Mouse (Mus musculus) frontal cortex, adult (tissue): ENCODE results near the gene Mtmr3.
A peak's percentile ranks its signal among the peaks of the same experiment; 100 is the strongest.

Source experiments
- ATAC-seq: cut with Nextera tagmentation; 2 replicates; pipeline ENCODE4 v1.9.2; 2017; ENCODE audit warnings: mild to moderate bottlenecking, moderate library complexity, mixed read lengths; ENCODE audit not compliant: low TSS enrichment

The Mtmr3 gene

DNA sequence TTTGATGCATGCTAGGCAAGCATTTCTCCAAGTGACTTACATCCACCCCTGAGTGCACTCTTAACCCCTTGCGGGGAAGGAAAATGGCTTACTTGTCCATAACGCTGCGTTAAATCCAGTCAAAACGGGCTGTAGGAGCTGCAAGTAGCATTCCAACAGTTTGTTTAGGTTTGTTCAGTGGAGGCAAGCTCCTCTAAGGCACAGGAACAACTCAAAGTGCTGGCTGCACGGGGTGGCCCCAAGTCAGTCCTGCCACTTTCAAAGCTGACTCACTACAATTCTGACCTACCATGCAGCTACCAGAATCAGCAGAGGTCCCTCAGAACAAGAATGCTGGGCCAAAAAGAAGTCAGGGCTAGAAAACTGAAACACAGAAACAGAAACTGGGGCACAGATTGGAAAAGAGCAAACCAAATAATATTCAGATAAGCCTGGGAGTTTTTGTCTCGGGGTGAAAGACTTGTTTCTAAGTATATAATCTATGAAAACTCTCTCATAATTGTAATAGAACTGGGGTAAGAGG, 72.5 kb downstream of the Mtmr3 start:
- ATAC-seq: no peak

DNA sequence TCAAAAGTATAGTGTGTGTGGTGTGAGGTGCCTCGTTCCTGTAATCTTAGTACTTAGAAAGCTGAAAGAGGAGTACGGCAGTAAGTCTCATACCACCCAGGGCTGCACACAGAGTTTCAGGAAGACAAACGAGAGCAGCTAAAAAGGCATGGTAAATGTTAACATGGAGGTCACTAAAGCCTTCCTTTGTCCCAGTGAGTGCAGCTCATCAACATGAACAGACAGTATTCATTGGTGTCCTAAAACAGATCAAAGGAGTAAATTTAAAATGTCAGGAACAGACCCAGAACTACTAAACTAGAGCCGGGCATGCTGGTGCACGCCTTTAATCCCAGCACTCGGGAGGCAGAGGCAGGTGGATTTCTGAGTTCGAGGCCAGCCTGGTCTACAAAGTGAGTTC, 75.7 kb downstream of the Mtmr3 start:
- ATAC-seq: no peak

DNA sequence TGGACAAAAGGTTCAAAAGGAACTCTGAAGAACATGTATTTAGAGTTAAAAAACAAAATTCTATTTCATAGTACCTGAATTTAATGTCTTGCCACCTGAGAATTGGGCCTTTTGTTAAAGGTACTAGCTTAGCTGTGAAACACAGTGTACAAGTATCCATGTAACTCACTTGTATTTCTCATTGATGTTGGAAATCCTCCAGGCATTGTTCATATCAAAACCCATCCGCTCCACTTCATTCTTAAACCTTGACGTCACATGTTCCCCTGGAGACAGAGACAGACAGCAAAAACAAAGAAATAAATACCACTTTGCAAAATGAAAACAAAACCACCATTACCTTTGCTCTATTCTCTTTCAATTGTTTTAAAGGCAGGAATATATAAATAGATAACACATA, 87.2 kb downstream of the Mtmr3 start:
- no peak for ATAC-seq

DNA sequence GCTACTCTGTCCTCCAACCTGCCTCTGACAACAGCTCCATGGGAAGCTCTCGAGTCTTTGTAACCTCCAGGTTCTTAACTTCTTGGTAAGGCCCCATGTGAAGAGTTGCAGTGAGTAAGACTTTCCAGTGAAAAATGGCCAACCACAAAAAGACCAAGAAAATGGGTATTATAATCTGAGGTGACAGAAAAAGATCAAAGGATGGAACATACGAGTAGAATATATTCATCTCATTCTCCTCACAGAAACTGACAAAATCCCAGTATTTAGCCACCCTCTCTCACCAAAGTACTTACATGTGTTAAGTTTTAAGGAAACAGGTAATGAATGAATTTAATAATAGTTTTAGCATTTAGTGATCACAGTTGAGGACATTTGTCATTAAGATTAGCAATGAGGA, 88.2 kb downstream of the Mtmr3 start:
- no peak for ATAC-seq

DNA sequence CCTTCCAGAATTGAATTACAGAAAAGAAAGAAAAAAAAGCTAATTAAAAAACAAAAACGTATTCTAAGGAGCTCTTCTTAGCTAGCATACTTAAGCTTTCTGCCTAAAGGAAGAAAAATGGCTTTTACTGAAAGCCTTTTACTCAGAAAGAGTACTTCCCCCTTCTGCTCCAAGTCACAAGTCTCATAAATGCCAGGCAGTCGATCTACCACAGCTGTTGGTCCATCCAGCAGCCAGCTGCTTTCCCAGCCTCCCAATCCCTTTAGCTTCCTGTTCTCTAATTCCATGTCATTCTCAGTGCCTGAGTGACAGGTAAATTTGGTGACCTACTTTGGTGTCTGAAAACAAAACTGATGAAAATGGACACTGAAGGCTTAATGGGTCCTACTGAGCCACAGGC, 92.5 kb downstream of the Mtmr3 start:
- ATAC-seq: no peak

DNA sequence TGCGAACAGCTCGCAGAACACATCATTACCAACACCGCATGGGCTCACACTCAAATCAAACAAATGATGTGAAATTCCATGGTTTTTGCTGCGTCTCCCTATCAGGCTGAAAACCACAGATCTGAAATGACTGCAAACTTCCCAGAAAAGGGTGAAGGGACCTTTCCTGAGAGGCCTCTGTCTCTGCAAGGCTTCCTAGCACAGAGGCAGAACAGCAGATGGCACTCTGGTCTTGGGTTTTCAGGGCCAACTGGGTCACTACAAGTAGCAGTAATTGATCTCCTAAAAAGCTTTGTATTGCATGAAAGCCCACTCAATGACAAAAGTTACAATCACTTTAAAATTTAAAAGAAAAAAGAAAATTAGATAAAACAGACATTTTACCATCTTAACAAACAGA, 93.8 kb downstream of the Mtmr3 start:
- no peak for ATAC-seq

DNA sequence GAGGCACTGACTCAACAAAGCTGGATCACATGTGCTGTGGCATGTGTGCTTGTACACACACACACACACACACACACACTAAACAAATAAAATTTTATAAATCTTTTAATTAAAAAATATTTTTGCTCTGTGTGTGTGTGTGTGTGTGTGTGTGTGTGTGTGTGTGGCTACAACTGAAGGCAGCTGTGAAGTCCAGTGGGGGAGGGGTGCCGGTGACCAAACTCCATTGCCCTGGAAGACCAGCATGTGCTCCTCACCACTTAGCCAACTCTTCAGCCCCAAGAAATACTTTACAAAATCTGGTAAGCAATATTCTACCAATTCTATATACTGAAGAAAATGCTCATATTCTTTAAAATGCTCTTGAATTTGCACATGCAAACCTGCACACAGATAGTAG, 94.4 kb downstream of the Mtmr3 start:
- no peak for ATAC-seq

DNA sequence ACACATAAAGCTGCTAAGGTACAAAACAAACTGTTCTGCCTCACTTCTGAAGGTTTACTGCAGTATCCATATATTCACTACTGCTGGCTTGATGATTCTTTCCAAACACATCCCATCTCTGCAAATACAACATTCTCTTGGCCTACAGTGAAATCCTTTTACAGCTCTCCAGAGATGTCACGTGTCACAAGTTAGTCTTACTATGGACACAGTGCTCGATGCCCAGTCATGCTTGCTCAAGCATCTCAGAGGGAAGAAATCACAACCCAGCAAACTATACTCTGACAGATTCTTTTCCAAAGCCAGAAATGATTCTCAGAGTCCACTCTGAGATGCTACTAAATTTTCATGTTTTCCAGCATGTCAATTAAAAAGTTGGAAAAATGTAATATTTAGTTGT, 95.2 kb downstream of the Mtmr3 start:
- no peak for ATAC-seq

DNA sequence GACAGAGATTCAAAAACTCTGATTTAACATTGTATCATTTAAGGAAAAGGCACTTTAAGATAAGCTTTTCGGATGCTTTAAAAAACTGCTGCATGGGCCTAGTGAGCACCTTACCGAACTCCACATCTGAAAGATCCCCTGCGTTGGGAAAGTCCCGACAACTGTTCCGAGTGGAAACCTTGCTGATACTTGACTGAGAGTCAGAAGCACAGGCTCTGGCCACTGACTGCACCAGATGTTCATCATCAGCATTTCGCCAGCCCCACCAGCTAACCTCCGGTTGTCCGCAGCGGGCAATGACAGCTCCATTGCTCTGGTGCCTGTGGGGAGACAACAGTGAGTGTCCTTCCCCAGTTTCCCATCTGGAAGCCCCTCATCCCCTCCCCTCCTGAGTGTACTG, 95.9 kb downstream of the Mtmr3 start:
- ATAC-seq: no peak

DNA sequence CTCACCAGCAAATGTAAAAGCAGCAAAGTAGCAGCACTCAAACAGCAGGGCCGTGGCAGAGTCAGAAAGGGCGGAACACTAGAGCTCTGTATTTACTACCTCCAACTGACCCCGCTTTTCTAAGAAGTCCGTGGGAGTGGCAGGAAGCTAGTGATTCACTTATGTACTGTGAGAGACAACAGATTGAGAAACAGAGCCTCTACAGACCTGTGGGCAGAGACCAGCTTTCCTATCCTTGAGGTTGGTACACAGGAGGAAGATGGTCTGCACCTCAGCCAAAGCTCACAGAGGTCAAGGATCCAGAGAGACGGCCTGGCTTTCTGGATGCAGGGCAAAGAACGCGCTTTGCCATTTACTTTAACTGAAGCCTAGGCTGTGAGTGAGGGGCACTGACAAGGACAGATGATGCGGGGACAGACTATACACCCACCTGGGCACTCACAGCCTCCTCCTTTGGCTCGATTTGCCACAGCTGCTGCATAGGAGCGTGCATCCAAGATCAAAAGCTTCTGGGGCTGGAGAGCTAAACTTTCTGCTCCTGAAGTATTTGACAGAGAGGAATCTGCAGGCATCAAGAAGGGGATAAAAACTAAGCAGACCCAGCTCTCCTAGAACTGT, 97.1 kb downstream of the Mtmr3 start:
- peak; percentile 74; the same call in 1 of the 2 replicates for ATAC-seq

DNA sequence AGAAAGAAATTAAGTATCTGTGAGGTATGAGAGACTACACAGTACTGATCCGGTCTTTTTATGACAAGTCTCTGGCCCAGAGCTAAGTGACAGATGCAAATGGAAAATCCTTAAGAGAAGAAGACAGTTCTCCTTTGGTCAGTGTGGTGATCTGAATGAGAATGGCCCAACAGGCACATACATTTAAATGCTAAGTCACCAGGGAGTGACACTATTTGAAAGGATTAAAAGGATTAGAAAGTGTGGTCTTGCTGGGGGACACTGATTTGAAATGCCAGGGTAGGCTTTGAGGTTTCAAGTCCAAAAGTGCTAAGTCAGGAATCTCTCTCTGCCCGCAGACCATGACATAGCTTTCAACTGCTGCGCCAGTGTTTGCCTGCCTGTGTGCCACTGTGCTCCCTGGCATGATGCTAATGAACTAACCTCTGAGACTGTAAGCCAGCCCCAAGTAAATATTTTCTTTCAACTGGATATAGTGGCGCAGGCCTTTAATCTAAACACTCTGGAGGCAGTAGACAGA, 99.6 kb downstream of the Mtmr3 start:
- no peak for ATAC-seq

DNA sequence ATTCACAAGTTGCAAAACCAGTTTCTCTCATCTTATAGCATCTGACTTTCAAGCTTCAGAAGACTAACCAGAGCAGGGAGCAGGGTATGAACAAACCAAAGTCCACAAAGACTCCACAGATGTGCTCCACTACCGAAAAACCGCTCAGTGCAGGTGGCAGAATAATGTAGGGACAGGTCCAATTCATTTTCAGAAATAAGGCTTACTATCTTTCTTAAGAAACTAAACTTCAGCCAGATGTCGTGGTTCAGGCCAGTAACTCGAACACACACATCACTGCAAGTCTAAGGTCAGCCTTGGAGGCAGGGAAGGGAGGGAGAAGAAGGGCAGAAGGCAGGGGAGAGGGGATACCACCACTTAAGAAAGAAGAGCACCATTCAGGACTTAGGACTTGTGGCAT, 105.5 kb downstream of the Mtmr3 start:
- ATAC-seq: no peak

DNA sequence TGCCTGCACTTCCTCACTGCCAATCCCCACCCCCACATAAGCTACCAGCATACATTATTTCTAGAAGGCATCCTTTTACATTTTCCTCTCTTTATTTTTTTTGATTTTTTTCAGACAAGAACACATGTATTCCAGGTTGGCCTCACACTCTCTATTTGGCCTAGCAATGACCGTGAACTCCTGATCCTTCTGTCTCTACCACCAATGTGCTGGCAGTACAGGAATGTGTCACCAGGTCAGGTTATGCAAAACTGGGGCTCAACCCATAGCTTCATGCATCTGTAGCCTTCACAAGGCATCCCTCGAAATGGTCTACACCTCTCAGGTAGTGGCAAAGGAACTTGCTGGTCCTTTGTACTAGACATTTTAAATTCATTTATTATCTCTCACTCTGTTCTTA, 105.9 kb downstream of the Mtmr3 start:
- no peak for ATAC-seq

DNA sequence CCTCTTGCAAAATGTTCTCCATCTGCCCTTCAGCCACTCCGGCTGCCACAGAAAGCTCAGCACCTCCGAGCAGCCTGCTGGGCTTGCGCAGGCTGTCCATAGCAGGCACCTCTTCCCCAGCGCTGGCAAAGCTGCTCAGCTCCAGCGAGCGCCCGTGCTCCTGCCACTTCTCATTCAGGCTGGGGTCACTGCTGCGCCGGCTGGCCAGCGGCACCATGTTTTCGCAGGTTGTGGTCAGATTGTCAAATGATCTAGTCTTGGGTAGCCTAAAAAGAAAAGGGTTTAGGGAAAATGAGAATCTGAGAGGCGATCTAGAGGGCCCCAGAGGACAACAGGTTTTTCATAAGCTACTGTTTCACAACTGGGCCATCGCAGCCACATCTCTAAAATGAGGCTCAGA, 106.3 kb downstream of the Mtmr3 start:
- ATAC-seq: no peak

DNA sequence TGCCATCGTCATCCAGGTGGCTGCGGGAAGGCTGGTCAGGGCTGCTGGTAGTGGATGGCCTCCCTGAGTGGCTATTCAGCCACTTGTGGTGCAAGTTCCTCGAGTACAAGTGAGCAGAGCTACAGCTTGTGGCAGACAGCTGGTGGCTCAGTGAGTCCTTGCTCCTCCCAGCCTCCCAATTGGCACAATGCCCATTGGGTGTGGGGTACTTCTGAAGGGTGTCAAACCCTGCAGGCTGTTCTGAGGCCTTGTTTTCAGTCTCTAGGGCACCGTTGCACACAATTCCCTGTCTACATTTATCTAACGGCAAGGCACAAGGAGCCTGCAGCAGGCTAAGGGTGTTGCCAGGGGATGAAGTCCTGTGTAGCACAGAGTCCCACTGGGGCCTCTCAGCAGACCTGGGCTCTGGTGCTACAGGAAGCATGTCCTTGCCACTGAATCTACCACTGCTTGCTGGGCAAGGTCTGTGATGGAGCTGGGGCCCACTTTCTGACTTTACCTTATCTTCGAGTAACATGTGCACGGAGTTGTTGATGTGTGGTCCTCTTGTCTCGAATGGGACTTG, 107.2 kb downstream of the Mtmr3 start:
- no peak for ATAC-seq

DNA sequence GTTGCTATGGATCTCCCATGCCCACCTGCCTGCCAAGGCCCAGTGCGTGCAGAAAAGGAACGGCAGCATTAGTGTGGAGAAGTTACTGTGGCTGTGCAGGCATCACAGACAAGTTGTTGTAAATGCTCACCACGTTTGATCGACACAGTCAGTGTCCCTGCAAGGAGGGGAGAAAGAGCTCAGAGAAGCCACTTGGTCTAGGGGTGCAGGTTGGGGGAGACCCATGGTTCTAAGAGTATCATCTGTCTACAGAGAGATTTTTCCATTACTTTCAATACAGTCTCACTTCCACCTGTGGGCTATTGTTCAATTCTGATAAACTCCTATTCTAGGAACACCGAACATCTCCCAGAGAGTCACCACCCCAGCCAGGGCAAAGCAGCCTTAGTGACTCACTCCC, 110.1 kb downstream of the Mtmr3 start:
- ATAC-seq: no peak

DNA sequence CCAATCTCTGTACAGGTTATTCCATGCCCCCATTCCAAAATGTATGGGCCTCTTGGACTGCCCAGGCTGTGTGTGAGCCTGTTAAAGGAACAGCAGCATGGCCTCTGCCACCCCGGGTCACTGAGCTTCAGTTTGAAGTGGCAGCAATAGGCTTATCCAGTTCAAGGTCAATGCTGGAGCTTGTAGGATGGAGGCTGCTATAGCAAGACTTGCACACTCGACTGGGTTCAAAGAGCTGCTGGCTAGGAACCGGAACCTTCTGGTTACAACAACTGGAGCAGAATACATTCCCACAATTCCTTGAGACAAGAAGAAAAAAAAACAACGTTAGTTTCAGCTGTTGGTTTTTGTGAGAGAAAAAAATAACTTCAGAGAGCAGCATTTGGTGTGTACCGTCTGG, 112.0 kb downstream of the Mtmr3 start:
- no peak for ATAC-seq

DNA sequence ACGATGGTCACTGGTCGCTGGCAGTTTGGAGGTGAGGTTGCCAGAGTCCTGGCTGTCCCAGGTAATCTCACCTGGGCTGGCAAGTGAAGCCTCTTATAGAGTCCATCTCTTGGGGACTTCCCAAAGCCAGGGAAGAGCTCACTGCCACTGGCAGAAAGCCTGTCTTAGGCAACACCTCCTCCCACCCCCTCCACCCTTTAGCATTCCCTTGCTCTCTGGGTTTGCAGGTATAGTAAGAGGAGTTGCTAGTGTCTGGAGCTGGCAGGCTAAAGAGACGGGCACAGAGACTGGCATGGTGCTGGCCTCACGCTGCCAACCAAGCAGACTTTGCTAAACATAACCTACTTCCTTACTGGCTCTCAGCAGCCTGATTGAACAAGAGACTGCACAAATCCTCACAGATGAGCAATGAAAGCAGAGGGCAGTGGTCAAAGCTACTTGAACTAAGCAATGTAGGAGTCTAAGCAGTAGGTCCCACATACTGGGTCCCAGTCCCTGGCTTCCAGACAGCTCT, 118.4 kb downstream of the Mtmr3 start:
- ATAC-seq: 0 out of 2 replicates have a peak, but pooled peaks have one; percentile 31

DNA sequence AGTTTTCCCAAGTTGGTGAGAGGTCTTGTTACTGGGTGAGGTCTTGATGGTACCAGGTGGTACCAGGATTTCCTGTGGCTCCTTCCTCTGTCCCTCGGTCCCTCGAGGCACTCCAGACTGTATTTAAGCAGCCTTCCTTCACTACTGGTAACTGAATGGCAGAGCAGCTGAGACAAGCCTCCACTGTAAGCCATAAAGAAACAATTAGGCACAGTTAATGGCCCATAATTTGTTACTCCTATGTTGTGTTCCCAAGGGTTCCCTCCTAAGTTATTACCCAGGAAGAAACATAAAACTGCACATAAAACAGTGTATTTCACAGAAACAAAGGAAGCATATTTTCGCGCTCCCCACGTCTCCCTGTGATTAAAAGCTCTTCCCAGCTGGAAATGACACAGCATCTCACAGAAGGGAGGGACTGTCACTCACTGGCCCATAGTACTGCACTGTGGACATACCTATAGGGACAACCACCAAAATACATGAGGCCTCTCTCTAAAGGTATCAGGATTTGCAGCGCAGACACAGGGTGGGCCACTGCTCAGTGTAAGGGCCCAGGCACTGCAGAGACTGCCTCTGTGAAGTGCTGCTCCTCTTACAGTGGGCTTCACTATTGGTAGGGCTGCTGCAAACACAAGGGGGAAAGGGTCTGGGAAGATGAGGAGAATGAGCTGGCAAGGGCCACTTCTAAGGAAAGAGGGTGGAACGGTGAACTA, 122.0 kb downstream of the Mtmr3 start:
- ATAC-seq: no peak

DNA sequence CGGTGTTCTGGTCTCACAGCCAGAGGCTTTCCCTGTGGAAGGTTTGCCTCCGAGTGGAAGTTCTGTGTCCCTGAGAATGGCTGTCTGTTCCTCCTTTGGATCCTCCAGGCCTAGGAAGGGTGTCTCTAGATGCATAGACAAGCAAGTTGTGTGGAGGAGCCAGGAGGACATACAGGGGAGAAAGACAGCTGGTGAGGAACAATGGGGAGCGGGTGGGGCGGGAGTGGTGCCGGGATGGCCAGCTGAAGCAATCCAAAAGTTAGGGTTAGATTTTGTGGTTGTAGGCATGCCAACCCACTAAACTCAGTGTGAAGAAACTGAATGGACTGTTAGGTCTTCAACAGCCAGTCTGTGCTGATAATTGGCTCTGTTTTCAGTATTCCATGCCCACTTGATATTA, 122.9 kb downstream of the Mtmr3 start:
- ATAC-seq: no peak

DNA sequence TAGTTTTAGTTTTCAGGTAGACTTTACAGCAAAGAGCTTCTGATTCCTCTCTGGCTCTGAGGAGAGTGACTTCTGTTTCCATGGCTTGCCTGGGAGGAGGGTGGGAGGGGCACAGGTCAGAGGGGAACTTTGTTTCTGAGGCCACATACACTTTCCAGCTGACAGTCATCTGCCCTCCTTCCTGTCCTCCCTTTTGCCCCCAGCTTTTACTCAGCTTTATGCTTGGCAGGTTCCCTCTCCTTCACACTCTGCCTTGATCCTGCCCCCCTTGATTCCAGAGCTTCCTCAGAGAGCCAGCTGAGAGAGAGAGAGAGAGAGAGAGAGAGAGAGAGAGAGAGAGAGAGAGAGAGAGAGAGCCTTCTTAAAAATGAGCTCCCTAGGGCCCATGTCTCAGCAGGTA, 123.4 kb downstream of the Mtmr3 start:
- no peak for ATAC-seq

DNA sequence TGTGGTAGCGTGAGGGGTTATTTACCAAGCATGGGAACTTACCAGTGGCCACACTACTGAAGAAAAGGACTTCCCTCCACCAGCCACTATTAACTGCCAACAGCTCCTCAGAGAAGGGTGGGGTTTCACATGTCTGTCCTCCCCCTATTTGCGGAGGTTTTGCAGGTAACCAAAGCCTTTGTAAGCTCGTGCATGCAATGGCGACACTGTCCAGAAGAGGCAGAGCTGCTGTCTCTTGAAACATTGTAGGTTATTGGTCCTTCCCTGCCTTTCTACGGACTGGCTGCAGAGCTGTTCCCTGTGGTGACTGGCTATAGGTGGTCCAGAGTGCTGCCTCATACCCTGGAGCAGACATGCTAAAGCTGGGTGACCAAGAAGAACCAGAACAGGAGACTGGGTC, 125.6 kb downstream of the Mtmr3 start:
- ATAC-seq: no peak

DNA sequence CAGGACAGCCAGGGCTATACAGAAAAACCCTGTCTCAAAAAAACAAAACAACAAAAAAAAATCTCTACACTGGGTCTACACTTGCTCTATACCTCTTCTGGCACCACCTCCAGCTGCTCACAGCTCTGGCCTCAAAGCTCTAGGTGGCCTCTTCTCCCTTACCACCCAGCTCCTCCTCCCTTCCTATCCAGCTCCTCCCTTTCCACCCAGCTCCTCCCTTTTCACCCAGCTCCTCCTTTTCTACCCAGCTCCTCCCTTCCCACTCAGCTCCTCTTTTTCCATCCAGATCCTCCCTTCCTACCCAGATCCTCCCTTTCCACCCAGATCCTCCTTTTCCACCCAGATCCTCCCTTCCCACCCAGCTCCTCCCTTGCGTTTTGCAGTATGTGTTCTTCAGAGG, 127.2 kb downstream of the Mtmr3 start:
- ATAC-seq: no peak
